Mouse (Mus musculus) cerebellum, adult 9-10 months (tissue): ENCODE measurements around the gene Dld.

Source experiments
- DNase-seq: peaks from one replicate; pipeline ENCODE4 v3.0.0; 2022

Gene Dld

DNA sequence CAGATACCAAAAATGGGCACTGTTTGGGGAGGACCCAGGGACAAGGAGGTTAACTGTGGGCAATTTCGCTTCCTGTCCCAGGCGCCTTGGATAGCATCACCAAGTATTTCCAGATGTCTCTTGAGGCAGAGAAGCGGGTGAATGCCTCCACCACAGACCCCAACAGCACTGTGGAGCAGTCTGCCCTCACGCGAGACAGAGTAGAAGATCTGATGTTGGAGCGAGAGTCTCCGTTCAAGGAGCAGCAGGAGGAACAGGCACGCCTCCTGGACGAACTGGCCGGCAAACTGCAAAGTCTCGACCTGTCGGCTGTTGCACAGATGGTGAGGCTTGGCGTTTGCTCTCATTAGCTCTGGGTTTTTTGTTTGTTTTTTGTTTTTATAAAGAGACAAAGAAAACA is 30.4 kb downstream of the Dld start:
- DNase-seq: peak; percentile 25

GRCm38 (mm10) chr12:31318409-31318963 is 32.8 kb downstream of the Dld start:
- DNase-seq: no peak

DNA sequence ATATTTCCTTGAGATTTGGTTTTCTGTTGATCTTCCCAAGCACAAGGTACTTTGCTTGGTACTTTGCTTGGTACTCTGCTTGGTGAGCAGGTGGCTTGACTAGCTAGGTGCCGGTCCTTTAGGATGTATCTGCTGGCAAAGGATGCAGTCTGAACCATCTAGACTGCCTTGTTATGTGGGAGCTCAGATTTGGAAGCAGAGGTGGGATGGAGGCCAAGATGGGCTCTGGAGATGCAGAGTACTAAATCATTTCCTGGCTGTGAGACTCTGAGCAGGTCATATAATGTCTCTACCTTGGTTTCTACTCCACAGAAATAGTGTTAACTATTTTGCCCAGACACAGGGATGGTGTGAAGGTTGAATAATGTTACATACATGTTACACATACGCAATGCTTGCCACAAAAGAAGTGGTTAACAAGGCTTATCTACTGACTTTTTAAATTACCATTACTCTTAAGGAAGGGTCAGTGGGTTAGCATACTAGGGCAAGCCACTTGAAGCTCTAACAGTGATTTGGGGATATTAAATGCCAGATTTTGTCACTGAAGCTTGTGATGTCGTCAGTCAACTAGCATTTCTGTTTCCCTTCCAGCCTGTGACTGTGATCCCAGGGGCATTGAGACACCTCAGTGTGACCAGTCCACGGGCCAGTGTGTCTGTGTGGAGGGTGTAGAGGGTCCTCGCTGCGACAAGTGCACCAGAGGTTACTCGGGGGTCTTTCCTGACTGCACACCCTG is 33.4 kb downstream of the Dld start:
- DNase-seq: no peak

- no peak for DNase-seq
Measured at GRCm38 (mm10) chr12:31315961-31316360, 35.3 kb downstream of the Dld start.

GRCm38 (mm10) chr12:31314310-31314709 is 36.9 kb downstream of the Dld start:
- no peak for DNase-seq

GRCm38 (mm10) chr12:31313136-31313535 is 38.1 kb downstream of the Dld start:
- DNase-seq: no peak

DNA sequence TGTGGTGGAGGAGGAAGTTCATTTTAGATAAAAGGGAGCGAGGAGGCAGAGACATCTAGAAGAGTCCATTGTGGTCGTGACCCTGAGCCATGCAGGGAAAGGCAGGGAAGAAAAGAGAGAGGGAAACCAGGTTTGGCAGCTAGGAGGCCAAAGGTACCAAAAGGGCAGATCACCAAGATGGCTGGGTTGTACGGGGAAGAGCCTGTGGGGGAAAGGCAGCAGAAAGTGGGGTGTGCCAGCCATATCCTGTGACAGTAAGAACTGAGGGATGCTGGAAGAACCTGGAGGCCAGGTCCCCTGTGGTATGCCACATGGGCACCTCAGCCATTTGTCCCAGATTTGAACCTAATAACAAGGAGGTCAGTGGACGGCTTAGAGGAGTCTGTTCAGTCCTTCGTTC is 39.0 kb downstream of the Dld start:
- no peak for DNase-seq

GRCm38 (mm10) chr12:31311671-31312265 is 39.5 kb downstream of the Dld start:
- no peak for DNase-seq

- no peak for DNase-seq
Measured at GRCm38 (mm10) chr12:31310687-31311086, 40.6 kb downstream of the Dld start.

- DNase-seq: no peak
Measured at GRCm38 (mm10) chr12:31307756-31308155, 43.5 kb downstream of the Dld start.

DNA sequence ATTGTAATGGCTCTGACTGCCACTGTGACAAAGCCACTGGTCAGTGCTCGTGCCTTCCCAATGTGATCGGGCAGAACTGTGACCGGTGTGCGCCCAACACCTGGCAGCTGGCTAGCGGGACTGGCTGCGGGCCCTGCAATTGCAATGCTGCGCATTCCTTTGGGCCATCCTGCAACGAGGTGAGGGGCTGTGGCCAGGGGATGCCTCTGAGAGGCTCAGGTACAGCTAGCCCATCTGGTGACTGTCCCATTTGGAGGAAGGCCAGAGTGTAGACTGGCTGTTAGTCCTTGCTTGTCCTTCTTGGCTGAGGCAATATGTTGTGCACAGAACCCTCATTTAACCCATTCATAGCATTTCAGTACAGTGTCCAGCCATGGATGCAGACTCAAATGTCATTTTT is 44.2 kb downstream of the Dld start:
- no peak for DNase-seq

DNA sequence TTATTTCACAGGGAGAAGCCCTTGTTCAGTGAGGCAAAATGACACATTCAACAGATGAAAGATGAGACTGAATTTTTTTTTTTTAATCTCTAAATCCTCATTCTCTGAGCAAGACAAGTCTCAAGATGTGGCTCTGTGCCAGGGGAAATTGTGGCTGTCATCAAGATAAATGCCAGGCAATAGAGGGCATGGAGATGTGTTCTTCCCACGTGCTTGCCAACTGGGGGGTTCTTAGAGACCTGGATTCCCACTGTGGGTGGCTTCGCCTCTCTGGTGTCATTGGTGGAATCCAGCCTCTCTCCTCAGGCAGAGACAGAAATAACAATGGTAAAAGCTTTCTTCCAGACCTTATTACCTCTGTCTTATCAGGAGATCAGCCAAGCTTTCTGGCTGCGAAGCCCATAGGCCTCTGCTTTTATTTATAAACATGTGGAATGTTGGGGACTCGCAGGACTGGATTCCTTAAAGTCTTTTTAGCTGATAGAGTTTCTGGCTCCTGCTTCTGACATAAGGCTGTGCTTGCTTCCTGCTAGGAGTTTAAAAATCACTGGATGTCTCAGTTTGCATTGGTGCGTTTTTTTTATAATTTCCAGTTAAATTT is 45.1 kb downstream of the Dld start:
- no peak for DNase-seq

GRCm38 (mm10) chr12:31302766-31303511 is 48.3 kb downstream of the Dld start:
- no peak for DNase-seq

GRCm38 (mm10) chr12:31302266-31302665 is 49.0 kb downstream of the Dld start:
- DNase-seq: no peak

- DNase-seq: no peak
Measured at GRCm38 (mm10) chr12:31300276-31300675, 51.0 kb downstream of the Dld start.

GRCm38 (mm10) chr12:31299676-31300197 is 51.5 kb downstream of the Dld start:
- no peak for DNase-seq

- no peak for DNase-seq
Measured at GRCm38 (mm10) chr12:31299126-31299525, 52.1 kb downstream of the Dld start.

DNA sequence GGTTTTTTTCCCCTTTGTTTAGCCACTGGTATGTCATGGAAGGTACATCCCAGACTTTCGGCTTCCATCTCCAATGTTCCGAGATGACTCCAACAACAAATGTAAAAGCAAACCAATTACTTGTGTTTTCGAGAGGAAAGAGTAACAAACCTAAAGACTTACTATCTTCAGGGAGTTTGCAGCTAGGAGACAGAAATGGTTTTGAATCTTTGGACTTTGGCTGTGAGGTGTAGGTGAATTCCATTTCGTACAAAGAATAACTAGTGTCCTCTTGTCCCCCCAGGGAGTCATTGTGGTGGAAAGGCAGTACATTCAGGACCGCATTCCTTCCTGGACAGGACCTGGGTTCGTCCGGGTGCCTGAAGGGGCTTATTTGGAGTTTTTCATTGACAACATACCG is 52.7 kb downstream of the Dld start:
- no peak for DNase-seq

DNA sequence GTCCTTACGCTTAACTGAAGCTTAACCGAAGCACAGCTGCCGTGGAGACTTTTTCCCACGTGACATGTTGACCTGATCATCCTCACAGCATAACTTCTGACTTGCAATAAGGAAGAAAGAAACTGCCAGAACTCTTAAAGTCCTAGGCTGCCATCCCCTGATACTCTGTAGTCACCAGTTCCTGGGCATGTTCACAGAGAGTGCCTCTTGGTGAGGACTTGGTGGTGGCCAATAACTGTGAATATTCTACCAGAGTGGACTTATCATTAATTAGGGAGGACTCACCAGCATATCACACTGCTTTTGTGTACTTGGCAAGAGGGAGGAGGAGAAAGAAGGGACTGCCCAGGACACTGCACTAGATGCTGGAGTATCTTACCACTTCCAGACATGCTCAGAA is 53.1 kb downstream of the Dld start:
- DNase-seq: no peak

- no peak for DNase-seq
Measured at GRCm38 (mm10) chr12:31296097-31296496, 55.2 kb downstream of the Dld start.

- no peak for DNase-seq
Measured at GRCm38 (mm10) chr12:31295505-31295904, 55.7 kb downstream of the Dld start.

DNA sequence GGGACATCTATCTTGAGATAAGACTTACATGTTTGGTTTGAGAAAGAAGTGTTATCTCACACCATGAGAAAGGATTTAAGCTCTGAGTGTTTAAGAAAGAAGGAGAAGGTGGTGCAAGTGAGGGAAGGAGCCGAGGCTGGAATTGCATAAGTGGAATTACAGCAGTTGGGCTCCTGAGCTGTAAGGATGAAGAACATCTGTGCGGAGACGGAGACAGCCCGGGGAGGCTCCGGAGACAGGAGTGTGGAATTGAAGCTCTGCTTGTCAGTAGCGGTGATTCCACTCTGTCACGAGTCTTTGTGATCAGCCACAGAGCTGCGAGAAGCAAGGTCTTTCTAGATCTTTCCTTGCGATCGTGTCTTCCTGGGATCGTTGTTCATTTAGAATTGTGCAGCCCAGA is 56.3 kb downstream of the Dld start:
- DNase-seq: no peak

DNA sequence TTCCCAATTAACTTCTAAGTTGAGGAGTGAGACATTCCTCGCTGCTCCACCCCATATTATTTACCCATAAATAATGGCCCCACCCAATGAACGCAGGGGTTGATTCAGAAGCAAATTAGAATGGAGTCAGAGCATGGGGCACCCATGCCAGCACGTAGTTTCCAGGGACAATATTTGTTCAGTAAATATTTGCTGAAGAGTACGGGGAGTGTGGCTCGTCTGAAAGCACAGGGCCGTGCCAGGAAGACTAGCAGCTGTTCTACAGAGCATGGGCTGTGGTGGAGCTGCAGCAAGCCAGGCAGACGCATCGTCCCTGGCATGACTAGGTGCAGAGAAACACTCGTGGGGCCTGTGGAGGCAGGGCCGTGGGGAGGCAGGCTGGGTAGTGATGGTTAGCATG is 56.7 kb downstream of the Dld start:
- no peak for DNase-seq
